Mouse (Mus musculus) intestine, postnatal 0 days (tissue): Measurements from ENCODE around the gene Prdm16. TPM values are rescaled to one million over a fixed set of nuclear protein-coding genes. Genes with fewer than 3 reads are reported as not detected.

Source experiments
- ATAC-seq: fragments of 200-750 bp; cut with Nextera tagmentation; 2 replicates; pipeline ENCODE4 v1.8.0; 2017; ENCODE audit warnings: mild to moderate bottlenecking, moderate TSS enrichment, moderate library complexity
- H3K27ac ChIP-seq: fragments of 300-500 bp; sonication (generic); 2 replicates; pipeline ENCODE4 v1.5.1; 2014; ENCODE audit warnings: mild to moderate bottlenecking, low read depth, low read length, moderate library complexity
- H3K27me3 ChIP-seq: fragments of 300-500 bp; sonication (generic); replicated peaks from 2 replicates; pipeline ENCODE4 v1.6.1; 2014; ENCODE audit warnings: low read length, mixed read lengths; ENCODE audit not compliant: control insufficient read depth, insufficient read depth
- H3K36me3 ChIP-seq: fragments of 300-500 bp; sonication (generic); 2 replicates; pipeline ENCODE4 v1.6.1; 2014; ENCODE audit warnings: mild to moderate bottlenecking, moderate library complexity; ENCODE audit not compliant: control insufficient read depth, insufficient read depth
- H3K4me1 ChIP-seq: fragments of 300-500 bp; sonication (generic); replicated peaks from 2 replicates; pipeline ENCODE4 v1.6.1; 2014; ENCODE audit warnings: antibody characterized with exemption, low read length, mixed read lengths; ENCODE audit not compliant: control insufficient read depth, insufficient read depth
- H3K4me2 ChIP-seq: fragments of 300-500 bp; sonication (generic); replicated peaks from 2 replicates; pipeline ENCODE4 v1.6.1; 2014; ENCODE audit warnings: low read depth, mild to moderate bottlenecking, moderate library complexity
- H3K4me3 ChIP-seq: fragments of 300-500 bp; sonication (generic); 2 replicates; pipeline ENCODE4 v1.5.1; 2014; ENCODE audit warnings: low read depth, low read length
- H3K9ac ChIP-seq: fragments of 300-500 bp; sonication (generic); 2 replicates; pipeline ENCODE4 v1.6.1; 2014; ENCODE audit warnings: mild to moderate bottlenecking, low read depth, low read length
- H3K9me3 ChIP-seq: fragments of 300-500 bp; sonication (generic); 2 replicates; pipeline ENCODE4 v1.6.1; 2016; ENCODE audit warnings: mixed run types; ENCODE audit not compliant: control insufficient read depth
- CTCF ChIP-seq: sonication (generic); IDR thresholded peaks from 2 replicates; pipeline ENCODE4 v1.5.1; 2016; ENCODE audit warnings: low read depth, mild to moderate bottlenecking, control low read depth, antibody characterized with exemption, moderate library complexity
- WGBS: fragments of 180-500 bp; shearing (Covaris S2); extraction: QIAGEN DNeasy Blood & Tissue Kit; methylation state at CpG from one replicate; pipeline ENCODE4 v1.1.7; 2014; 5-methylcytosine and 5-hydroxymethylcytosine counted together
- polyA plus RNA-seq: library from polyadenylated mRNA; unstranded; fragments of >200 nt; fragmentation: Nextera tagmentation; extraction: Ambion mirVana; gene quantifications from 2 replicates; pipeline ENCODE4 v1.2.1, GENCODE M21; 2015

Gene Prdm16
- polyA plus RNA-seq, 1 experiment from 2014 or later = 9.0 TPM

DNA sequence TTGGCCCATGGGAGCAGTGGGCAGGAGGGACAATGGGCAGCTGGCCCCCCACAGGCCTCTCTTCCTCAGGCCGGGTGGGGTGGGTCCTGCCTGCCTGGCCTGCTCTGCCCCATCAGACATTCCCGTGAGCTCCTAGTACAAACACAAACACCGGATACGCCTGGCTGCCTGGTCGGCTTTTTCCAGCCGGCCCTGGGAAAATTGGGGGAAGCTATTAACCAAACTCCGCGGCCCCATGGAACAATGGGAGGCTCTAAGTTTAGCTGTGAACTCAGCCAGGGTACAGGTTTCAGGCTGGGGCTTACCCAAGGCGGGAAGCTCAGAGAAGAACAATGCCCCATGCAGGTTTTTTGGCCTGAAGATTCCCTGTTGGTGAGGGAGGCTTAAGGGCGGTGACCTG lies 300.0 kb downstream of the Prdm16 start:
- H3K27ac ChIP-seq = no peak overlapping the region
- peaks cover 32% of the 10 kb centered on the region for H3K36me3 ChIP-seq
- TF ChIP-seq CTCF = no peak
- H3K9me3 ChIP-seq = no peaks in the 10 kb centered on the region
- no peak overlapping the region for H3K4me2 ChIP-seq
- H3K4me3 ChIP-seq = no peak overlapping the region
- H3K9ac ChIP-seq = no peak overlapping the region
- no peaks in the 10 kb centered on the region for H3K27me3 ChIP-seq
- WGBS = 52% methylated on average over 10 of the region's 10 CpGs
- ATAC-seq = no peak
- no peaks in the 10 kb centered on the region for H3K4me1 ChIP-seq

DNA sequence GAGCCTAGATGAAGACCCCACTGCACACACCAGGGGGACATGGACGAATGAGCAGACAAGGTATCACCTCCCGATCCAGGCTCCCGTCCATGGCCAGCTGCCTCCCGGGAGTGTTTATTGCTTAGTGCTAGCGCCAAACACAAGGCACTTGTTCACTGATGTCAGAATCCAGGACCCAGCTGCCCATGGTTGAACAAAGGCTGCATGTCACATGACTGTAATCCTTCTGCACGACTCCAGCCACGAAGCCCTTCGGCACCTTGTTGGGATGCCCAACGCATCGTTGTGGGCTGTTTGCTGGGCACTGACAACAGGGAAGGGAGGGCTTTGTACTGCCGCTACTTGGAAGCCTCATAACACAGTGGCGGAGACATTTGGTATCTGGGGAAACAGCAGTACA lies 300.9 kb downstream of the Prdm16 start, which contains the start of gene B230104I21Rik:
B230104I21Rik (plus strand) TSS at position 367 of the 400 bp plus-strand sequence.
- no peaks in the 10 kb centered on the region for H3K9me3 ChIP-seq
- no peak within 1 kb of the TSS for H3K27ac ChIP-seq
- H3K27me3 ChIP-seq = no peaks in the 10 kb centered on the region
- 0 out of 2 replicates have a peak within 1 kb of the TSS, but pooled peaks have one; percentile 17 for H3K4me3 ChIP-seq
- no peaks in the 10 kb centered on the region for H3K4me1 ChIP-seq
- WGBS = 65% methylated on average over 12 of the region's 12 CpGs
- peak within 1 kb of the TSS; percentile 56 for H3K4me2 ChIP-seq
- no peak for TF ChIP-seq CTCF
- H3K36me3 ChIP-seq = peaks cover 30% of the 10 kb centered on the region
- ATAC-seq = no peak
- H3K9ac ChIP-seq = no peak within 1 kb of the TSS

DNA sequence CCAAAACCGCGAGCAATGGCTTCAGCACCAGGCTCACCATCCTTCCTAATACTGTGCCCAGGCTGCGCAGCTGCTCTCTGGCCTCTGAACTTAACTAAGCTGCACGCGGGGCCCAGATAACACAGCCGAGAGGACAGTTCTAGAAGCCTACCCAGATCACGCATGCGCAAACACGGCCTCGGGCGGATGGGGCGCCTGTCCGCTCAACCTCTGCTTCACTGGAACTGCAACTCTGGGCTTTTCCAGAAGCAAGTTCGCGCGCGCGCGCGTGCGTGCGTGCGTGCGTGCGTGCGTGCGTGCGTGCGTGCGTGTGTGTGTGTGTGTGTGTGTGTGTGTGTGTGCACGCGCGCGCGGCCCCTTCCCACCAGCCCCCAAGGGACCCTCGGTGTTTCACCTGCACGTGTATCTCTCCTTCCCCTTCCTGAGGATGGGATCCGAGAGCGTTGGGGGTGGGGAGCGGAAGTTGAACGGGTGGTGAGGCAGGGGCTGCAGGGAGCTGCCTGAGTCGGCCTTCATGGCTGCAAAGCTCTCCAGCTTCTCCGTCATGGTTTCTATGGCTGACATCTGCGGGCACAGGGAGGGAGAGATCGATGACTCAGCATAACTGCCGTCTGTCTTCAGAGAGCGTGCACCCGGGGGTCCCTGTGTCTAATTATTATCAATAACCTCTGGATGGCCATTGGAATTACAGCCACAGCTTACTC lies 301.8 kb downstream of the Prdm16 start:
- H3K27ac ChIP-seq = no peak overlapping the region
- H3K4me2 ChIP-seq = peak overlapping the region; percentile 56
- no peak for TF ChIP-seq CTCF
- 0 out of 2 replicates have a peak overlapping the region, but pooled peaks have one; percentile 17 for H3K4me3 ChIP-seq
- WGBS = 59% methylated on average over 48 of the region's 48 CpGs
- no peaks in the 10 kb centered on the region for H3K9me3 ChIP-seq
- H3K9ac ChIP-seq = no peak overlapping the region
- peaks cover 27% of the 10 kb centered on the region for H3K36me3 ChIP-seq
- no peaks in the 10 kb centered on the region for H3K27me3 ChIP-seq
- H3K4me1 ChIP-seq = no peaks in the 10 kb centered on the region
- 0 out of 2 replicates have a peak, but pooled peaks have one; percentile 8 for ATAC-seq

DNA sequence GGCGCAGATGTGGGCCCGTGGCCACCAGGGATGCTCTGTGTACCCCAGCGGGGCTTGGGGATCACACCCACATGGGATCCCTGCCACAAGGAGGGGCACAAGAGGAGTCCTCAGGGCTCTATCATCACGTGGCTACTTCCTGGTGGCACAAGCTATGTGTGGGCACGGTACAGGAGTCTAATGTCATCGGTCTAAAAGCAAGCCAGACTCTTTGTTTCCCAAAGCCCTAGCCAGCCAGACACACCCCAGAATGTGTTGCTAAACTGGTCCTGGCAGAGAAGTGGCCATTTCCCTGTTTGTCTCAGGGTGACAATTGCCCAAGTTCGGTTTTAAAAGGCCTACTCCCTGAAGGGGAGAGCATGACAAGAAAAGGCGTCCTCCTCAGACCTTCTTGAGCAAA lies 303.4 kb downstream of the Prdm16 start:
- no peak overlapping the region for H3K9ac ChIP-seq
- peaks cover 27% of the 10 kb centered on the region for H3K36me3 ChIP-seq
- no peak overlapping the region for H3K4me2 ChIP-seq
- H3K9me3 ChIP-seq = no peaks in the 10 kb centered on the region
- ATAC-seq = no peak
- no peaks in the 10 kb centered on the region for H3K27me3 ChIP-seq
- H3K4me1 ChIP-seq = no peaks in the 10 kb centered on the region
- TF ChIP-seq CTCF = peak; percentile 22; the same call in 1 of the 2 replicates
- no peak overlapping the region for H3K4me3 ChIP-seq
- no peak overlapping the region for H3K27ac ChIP-seq
- WGBS = 55% methylated on average over 8 of the region's 8 CpGs

DNA sequence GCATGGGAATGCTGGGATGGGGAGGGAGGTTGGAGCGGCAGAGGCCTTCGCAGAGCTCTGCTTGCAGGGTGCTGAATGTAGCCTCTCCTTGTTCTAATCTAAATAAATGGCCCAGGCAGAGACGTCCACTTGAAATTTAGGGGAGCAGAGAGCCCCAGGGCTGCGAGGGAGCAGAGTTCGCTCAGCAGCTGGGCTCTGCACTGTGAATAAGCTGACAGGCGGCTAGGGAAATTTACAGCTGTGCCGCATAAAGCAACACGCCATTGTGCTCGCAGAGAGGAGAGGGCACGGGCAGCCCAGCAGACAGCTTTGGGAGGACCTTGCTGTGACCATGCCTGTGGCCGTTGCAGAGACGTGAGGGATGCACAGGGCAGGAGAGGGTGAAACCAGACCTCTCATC lies 305.4 kb downstream of the Prdm16 start:
- 49% methylated on average over 12 of the region's 12 CpGs for WGBS

DNA sequence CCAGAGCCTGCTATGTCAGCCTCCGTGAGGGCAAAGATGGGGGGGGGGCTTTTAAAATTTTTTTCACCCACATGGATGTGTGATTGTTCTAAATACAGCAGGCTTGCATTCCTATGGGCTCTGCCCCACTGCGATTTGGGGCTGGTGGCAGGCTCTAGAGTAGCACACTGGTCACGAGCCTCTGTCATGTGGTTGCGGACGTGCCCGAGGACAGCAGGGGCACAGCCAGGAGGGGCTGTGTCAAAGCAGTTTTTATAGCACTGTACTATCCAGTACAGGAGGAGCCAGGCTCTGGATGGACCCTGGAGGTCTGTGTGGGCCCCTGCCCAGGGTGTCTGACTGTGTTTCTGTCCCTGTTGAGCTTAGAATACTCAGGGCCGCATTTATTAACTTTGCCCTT lies 306.7 kb downstream of the Prdm16 start:
- H3K9me3 ChIP-seq = no peaks in the 10 kb centered on the region
- no peak overlapping the region for H3K27ac ChIP-seq
- H3K9ac ChIP-seq = no peak overlapping the region
- ATAC-seq = no peak
- H3K36me3 ChIP-seq = peaks cover 37% of the 10 kb centered on the region
- WGBS = 89% methylated on average over 7 of the region's 7 CpGs
- TF ChIP-seq CTCF = no peak
- H3K4me3 ChIP-seq = no peak overlapping the region
- no peak overlapping the region for H3K4me2 ChIP-seq
- no peaks in the 10 kb centered on the region for H3K27me3 ChIP-seq
- no peaks in the 10 kb centered on the region for H3K4me1 ChIP-seq

More for the DNA sequence above, 305.4 kb downstream of the Prdm16 start:
- H3K9ac ChIP-seq = no peak overlapping the region
- no peak overlapping the region for H3K27ac ChIP-seq
- H3K4me3 ChIP-seq = no peak overlapping the region
- ATAC-seq = no peak
- H3K27me3 ChIP-seq = no peaks in the 10 kb centered on the region
- H3K4me1 ChIP-seq = no peaks in the 10 kb centered on the region
- H3K9me3 ChIP-seq = no peaks in the 10 kb centered on the region
- H3K4me2 ChIP-seq = no peak overlapping the region
- no peak for TF ChIP-seq CTCF
- peaks cover 26% of the 10 kb centered on the region for H3K36me3 ChIP-seq
